Mouse (Mus musculus) myocyte (in vitro differentiated cells): ENCODE measurements at regions not wholly inside any gene's neighbourhood (a gene's known extent, or its start where the extent isn't known, plus 50 kb on each side); places are given as distances from the start of the nearest gene placed in this dataset.

Experiments
- CEBPB ChIP-seq: IDR thresholded peaks from 2 replicates; pipeline ENCODE4 v1.6.1; 2011; ENCODE audit warnings: mild to moderate bottlenecking, moderate library complexity; ENCODE audit not compliant: poor library complexity, insufficient read depth, severe bottlenecking
- MAX ChIP-seq: IDR thresholded peaks from one replicate; pipeline ENCODE4 v1.6.1; 2011; ENCODE audit warnings: low read depth, mild to moderate bottlenecking, control low read depth
- MYOG ChIP-seq, 3 experiments: IDR thresholded peaks; one replicate each; pipeline ENCODE4 v1.6.1; 2011; ENCODE audit warnings: control low read depth in 2 of 3, low read depth in 2 of 3, mild to moderate bottlenecking in 2 of 3; ENCODE audit not compliant: insufficient read length in 2 of 3, control insufficient read depth in 1 of 3, insufficient read depth in 1 of 3
- POLR2A ChIP-seq: IDR thresholded peaks from one replicate; pipeline ENCODE4 v1.6.1; 2011; ENCODE audit warnings: low read depth, mild to moderate bottlenecking, control low read depth, moderate library complexity; ENCODE audit not compliant: insufficient read length
- POLR2AphosphoS2 ChIP-seq: IDR thresholded peaks from one replicate; pipeline ENCODE4 v1.6.1; 2011; ENCODE audit warnings: low read depth, control low read depth; ENCODE audit not compliant: insufficient read length
- TCF12 ChIP-seq: IDR thresholded peaks from one replicate; pipeline ENCODE4 v1.6.1; 2011; ENCODE audit warnings: mild to moderate bottlenecking, control low read depth; ENCODE audit not compliant: poor library complexity, insufficient read depth, severe bottlenecking

DNA sequence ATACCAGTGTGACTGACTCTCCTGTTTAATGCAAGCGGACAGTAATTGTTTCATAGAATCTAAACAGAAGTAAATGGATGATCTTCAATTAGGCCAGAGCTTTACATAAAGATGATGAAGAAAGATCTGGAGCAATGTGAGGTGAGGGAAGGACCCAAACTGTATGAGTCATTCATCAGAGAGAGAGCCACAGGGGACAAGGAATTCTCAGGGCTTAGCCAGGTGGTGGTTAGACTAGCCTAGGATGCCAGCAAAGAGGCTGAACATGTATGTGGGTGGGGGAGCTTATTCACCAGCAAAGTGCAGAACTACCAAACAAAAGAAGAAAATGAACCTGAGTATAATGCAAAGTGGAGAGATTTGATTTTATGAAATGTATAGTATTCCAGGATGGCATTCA is 134.8 kb upstream of the Fam84a start:
- TF ChIP-seq POLR2AphosphoS2 (no peak), POLR2A (no peak), MYOG (IDR thresholded peaks at IDR 0.05; ENCODE audit: control insufficient read depth in 1 of 3, insufficient read depth in 1 of 3, insufficient read length in 2 of 3, low read depth in 2 of 3) (no peak), MAX (no peak), TCF12 (no peak), CEBPB (no peak)
